Mouse (Mus musculus) activated CD4-positive, CD25-positive, alpha-beta regulatory T cell, adult 4 months (primary cell): ENCODE results near the gene Rhob. TPM values are rescaled to one million over a fixed set of nuclear protein-coding genes. Genes with fewer than 3 reads are reported as not detected.
"Not testable (repeated sequence)": the region's sequence is repeated elsewhere in the genome, so short reads cannot be mapped to it uniquely, and the experiment has no call there.

ENCODE experiments used
- ATAC-seq: one replicate; pipeline ENCODE4 v1.8.0; 2017
- polyA plus RNA-seq, 2 experiments: library from polyadenylated mRNA; unstranded; fragments of 100-300 nt; shearing (Covaris generic); gene quantifications; one replicate each; pipeline ENCODE4 v1.2.1; 2017

Gene Rhob
- polyA plus RNA-seq, 2 experiments from 2014 or later, result 0.59 to 0.83 TPM

GRCm38 (mm10) chr12:8472591-8473358 is 27.0 kb downstream of the Rhob start:
- ATAC-seq, result no peak

DNA sequence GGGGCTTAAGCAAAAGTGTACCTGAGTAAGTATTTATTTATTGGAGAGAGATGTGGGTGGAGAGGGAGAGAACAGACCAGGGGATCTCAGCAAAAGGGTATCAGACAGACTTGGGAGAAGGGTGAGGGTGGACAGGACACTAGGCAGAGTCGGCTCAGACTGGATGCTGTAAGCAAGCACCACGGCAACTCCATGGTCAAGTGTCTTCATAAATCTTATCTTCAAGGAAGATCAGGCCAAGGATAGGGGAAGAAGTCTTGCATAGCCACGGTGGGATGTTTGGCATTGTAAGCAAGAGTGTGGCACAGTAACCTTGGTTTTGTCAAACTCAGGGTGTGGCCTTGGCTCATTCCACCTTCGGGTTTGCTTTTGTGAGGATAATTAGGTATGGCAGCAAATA is 27.8 kb downstream of the Rhob start:
- ATAC-seq, result no peak

DNA sequence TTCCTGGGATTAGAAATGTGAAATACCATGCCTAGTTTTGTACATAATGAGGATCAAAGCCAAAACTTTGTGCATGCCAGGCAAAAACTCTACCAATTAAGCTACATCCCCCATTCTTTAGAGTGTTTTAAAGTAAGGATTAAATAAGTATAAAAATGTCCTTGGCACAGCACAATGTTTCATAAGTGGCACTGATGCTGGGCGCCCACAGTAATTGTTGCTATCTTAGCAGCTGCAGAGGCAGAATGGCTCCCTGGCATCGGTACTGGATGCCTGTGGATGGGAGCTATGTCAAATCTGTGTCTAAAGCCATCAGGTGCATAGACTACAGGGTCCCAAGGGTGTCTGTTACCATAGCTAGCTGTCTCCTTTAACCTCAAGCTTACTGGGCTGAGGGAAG is 28.8 kb downstream of the Rhob start:
- no peak for ATAC-seq

- no peak for ATAC-seq
Measured at GRCm38 (mm10) chr12:8469742-8470494, 29.9 kb downstream of the Rhob start.

GRCm38 (mm10) chr12:8468221-8468865 is 31.5 kb downstream of the Rhob start:
- no peak for ATAC-seq

DNA sequence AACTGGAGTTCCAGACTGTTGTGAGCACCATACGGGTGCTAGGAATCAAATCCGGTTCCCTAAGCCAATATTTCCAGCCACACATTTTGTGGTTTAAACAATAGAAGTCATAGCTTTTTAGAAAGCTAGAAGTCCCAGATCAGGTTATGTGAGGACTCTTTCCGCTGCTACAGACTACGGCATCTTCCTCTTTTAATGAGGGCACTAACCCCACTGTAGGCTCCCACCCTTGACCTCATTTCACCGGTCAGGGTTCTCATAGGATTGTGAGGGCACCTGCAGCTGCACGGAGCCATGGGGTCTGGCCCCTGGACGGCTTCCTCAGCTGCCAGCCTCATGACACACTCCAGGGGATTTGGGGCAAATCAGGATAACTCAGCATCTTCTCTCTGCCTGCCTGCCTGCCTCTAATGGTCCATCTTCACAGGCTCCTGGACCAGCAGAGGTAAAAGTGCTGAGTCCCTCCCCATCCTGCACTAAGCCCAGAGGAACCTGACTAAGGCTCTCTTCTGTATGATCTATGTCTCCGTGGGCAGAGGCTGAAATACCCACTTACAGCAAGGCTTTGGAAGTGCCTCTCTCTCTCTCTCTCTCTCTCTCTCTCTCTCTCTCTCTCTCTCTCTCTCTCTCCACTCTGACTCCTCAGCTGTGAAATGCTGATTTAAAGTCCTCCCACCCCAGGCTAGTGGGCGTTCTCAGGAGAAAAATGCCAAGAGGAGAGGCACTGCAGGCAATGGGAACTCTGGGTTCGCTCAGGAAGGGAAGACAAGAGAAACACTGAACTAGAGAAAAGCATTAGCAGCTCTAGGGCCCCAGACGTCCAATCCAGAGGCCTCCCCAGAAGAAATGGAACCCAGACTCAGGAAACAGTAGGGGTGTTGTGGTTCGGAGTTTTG is 32.5 kb downstream of the Rhob start:
- no peak for ATAC-seq

- ATAC-seq, result no peak
Measured at GRCm38 (mm10) chr12:8465680-8466079, 34.1 kb downstream of the Rhob start.

GRCm38 (mm10) chr12:8464961-8465360 is 34.8 kb downstream of the Rhob start:
- ATAC-seq, result no peak

GRCm38 (mm10) chr12:8463599-8464160 is 36.1 kb downstream of the Rhob start:
- no peak for ATAC-seq

DNA sequence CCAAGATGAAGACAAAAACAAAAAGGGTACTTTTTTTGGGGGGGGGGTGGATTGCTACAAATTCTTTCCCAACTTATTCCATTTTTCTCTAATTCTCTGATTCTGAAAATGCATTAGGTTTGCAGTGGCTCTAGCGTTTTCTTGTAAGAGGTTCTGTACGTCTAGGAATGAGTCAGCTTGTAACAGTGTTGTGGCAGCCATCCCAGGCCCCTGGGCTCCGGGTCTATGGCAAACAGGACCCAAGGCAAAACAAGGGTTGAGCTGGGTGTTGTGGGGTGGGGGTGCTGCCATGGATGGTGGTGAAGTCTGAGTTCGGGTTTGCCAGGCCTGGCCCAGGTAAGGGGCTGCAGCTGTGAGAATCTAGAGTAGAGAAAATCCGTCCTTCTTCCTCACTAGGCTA is 37.3 kb downstream of the Rhob start:
- ATAC-seq, result no peak

GRCm38 (mm10) chr12:8461575-8461974 is 38.2 kb downstream of the Rhob start:
- ATAC-seq, result not testable (repeated sequence)

GRCm38 (mm10) chr12:8458400-8458799 is 41.4 kb downstream of the Rhob start:
- no peak for ATAC-seq

DNA sequence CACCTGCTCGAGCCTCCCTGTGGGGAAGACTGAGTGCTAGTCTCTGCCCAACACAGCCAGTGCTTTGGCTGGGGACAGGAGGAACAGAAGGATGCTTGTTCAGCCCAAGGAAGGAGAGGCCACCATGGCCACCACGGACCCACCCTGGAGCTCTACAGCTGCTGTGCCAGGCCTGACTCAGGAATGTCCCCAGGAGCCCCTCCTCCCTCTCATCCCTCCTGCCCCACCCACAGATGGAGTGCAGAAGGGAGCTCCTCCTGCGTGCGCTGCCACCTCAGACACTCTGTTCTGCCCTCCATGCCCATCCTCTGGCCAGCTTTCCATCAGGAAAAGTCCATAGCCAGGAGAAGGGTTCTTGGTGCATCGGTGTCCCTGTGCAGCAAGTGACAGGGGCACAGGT is 42.8 kb downstream of the Rhob start:
- no peak for ATAC-seq

DNA sequence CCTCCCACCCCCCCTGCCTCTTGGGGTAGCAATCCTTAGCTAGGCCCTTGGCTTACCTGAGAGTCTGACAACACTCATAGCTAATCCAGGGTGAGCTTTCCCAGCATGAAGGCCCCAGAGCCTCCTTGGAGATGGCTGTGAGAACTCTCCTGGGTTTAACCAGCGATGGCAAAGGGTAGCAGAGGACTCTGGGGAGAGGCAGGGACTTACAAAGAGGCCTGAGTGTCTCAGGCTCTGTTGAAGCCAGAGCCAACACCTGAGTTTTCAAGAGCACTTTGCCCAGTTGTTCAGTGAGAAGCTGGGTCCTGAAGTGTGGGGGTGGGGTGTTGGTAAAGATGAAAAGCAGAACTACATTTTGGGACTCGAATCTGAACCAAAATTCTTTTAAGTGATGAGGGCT is 44.8 kb downstream of the Rhob start:
- no peak for ATAC-seq

DNA sequence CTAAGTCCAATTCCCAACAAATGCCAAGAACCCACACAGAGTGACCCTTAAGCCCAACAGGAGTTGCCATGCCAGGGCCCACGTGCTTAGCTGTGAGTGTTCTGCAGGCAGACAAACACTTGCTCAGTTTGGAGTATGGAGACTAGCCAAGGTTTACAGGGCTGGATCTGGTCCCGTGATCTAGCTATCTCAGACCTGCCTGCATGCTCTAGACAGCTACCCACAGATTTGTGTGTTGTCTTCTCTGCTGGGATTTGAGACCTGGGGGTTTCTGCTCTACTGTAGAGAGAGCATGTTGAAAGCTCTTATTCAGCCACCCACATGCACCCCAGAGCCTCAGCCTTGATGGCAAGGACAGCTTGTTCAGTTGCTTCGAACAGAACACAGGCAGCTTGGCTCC is 45.3 kb downstream of the Rhob start:
- no peak for ATAC-seq

DNA sequence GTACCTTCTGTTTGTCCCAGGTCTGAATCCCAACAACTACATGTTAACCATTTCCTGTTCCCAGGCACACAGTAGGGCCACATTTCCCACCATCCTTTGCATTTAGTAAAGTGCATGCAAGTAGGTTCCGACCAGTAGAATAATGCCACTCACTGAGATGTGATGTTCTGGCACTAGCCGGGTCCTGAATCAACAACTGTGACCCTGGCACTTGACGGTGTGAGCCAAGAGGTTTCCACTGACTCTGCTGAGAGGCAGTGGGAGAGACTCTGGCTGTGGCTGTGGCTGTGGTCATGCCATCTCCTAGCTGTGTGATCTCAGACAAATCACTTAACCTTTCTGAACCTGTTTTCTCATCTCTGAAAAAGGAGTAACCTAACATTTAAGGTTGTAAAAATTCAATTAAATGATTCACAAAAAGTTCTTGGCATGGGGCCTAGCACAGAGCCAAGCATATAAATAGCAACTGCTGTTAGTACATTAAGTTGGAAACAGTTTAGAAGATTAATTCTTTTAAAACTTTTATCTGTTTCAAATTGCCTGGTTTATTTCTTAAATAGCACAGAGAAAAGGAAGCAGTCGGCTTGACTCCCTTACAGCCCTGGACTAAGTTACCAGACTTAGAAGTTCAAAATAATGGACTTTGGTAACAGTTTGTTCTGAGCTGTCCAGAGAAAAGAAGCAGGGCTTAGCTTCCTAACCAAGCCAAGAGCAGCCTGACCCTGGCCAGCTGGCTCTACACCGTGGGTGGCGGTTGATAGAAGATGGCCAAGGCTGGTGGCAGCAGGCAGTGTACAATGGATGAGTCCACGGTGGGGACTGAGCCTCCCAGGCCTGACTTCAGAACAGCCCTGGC is 46.8 kb downstream of the Rhob start:
- ATAC-seq, result no peak

- no peak for ATAC-seq
Measured at GRCm38 (mm10) chr12:8451571-8452485, 48.0 kb downstream of the Rhob start.

GRCm38 (mm10) chr12:8450639-8451038 is 49.2 kb downstream of the Rhob start:
- no peak for ATAC-seq

GRCm38 (mm10) chr12:8450028-8450427 is 49.8 kb downstream of the Rhob start:
- no peak for ATAC-seq
